In genomic region chr19:33366661-33367060, GRCm38 (mm10) we compare ENCODE assay signal across 9 mouse cellular contexts. TPM values are rescaled to one million over a fixed set of nuclear protein-coding genes. Genes with fewer than 3 reads are reported as not detected.
A peak's percentile ranks its signal among the peaks of the same experiment; 100 is the strongest.
DNase-seq lines count a peak whose midpoint lies in the region; ATAC-seq and TF ChIP-seq lines count a peak whose summit lies in the region.
"Had no signal": no experiment of that assay in that cellular context is flagged by ENCODE, and none has a peak within 500 bp of the region (broad histone marks: within the 10 kb centered on the region; RNA-seq: fewer than 3 reads in every experiment).

No protein-coding gene starts in this region.

- peak; percentile 89 for ATAC-seq in granulocyte monocyte progenitor cell, adult 5-6 weeks (replicated peaks; ENCODE audit: poor library complexity, severe bottlenecking)
- peak; percentile 77; the same call in 1 of the 2 replicates for ATAC-seq in neutrophil, adult 5-6 weeks (ENCODE audit: extremely low read depth, insufficient number of reproducible peaks, low FRiP score, poor library complexity, severe bottlenecking)

- no peak for TF ChIP-seq POLR2A in thymus, adult 2 months (IDR thresholded peaks at IDR 0.05; ENCODE audit: control insufficient read depth, extremely low read depth, insufficient read depth, low read length, poor library complexity)

- DNase-seq in CD8-positive naive resting alpha-beta T cell, adult 2 months (ENCODE audit: low read depth in 2 of 2, low spot score in 2 of 2), result peak; percentile 40 to 65
- DNase-seq in adrenal gland, postnatal 14 days, result peak; percentile 80
- peak; percentile 54 for DNase-seq in embryo, embryonic 11.5 days (ENCODE audit: low read depth, low spot score)
- peak; percentile 66 to 74 for DNase-seq in kidney, postnatal 25 days
- DNase-seq in lung, adult 18-20 months, result peak; percentile 28 to 44
- peak; percentile 74 for DNase-seq in thymus, adult 2 months

- no peaks in the 10 kb centered on the region for H3K4me1 ChIP-seq in thymus, adult 2 months (replicated peaks; ENCODE audit: control insufficient read depth, insufficient read depth, low read length)
- H3K4me1 ChIP-seq: heart, embryonic 15.5 days had no signal

- H3K27ac ChIP-seq in thymus, adult 2 months (ENCODE audit: control insufficient read depth, insufficient read depth, low read length), result no peak overlapping the region
- H3K27ac ChIP-seq: heart, embryonic 15.5 days had no signal

- H3K27me3 ChIP-seq in thymus, adult 2 months (ENCODE audit: control insufficient read depth, insufficient read depth, low read length), result no peaks in the 10 kb centered on the region
- H3K27me3 ChIP-seq: heart, embryonic 15.5 days had no signal

- no peak overlapping the region for H3K4me3 ChIP-seq in thymus, adult 2 months (ENCODE audit: control insufficient read depth, insufficient read depth, low read length)
- H3K4me3 ChIP-seq: heart, embryonic 15.5 days had no signal

- TF ChIP-seq CTCF in thymus, adult 2 months (IDR thresholded peaks at IDR 0.05; ENCODE audit: borderline replicate concordance, control insufficient read depth, extremely low read depth, insufficient read depth, low read length, poor library complexity), result no peak; the same call in 1 of the 2 replicates

- no peaks in the 10 kb centered on the region for H3K36me3 ChIP-seq in thymus, adult 2 months (ENCODE audit: control insufficient read depth, insufficient read depth, low read length)
- H3K36me3 ChIP-seq: heart, embryonic 15.5 days had no signal

- 2% methylated on average over 3 of the region's 3 CpGs for WGBS in thymus, adult 2 months

RNA-seq across cellular contexts. Expression of gene Rnls, which starts 25.4 kb away (rescaled TPM):
- total RNA-seq in adrenal gland, postnatal 14 days (2021), result 6.3 and 6.9 TPM in 2 replicates
- 2.0 and 3.4 TPM in 2 replicates for total RNA-seq in granulocyte monocyte progenitor cell, adult 5-6 weeks (2014; fragmentation: Nextera tagmentation)
- 1.0 TPM in 1 of 2 replicates, not detected in the other for total RNA-seq in granulocyte monocyte progenitor cell, adult 5-6 weeks (2017)
- total RNA-seq in neutrophil, adult 5-6 weeks (2017), result 1.2 TPM in 1 of 2 replicates, not detected in the other
- polyA plus RNA-seq in thymus, adult 2 months (2012; rRNA removed), result 0.74 and 1.4 TPM in 2 replicates
